11 mouse cellular contexts compared by ENCODE assay signal in the genomic region with DNA sequence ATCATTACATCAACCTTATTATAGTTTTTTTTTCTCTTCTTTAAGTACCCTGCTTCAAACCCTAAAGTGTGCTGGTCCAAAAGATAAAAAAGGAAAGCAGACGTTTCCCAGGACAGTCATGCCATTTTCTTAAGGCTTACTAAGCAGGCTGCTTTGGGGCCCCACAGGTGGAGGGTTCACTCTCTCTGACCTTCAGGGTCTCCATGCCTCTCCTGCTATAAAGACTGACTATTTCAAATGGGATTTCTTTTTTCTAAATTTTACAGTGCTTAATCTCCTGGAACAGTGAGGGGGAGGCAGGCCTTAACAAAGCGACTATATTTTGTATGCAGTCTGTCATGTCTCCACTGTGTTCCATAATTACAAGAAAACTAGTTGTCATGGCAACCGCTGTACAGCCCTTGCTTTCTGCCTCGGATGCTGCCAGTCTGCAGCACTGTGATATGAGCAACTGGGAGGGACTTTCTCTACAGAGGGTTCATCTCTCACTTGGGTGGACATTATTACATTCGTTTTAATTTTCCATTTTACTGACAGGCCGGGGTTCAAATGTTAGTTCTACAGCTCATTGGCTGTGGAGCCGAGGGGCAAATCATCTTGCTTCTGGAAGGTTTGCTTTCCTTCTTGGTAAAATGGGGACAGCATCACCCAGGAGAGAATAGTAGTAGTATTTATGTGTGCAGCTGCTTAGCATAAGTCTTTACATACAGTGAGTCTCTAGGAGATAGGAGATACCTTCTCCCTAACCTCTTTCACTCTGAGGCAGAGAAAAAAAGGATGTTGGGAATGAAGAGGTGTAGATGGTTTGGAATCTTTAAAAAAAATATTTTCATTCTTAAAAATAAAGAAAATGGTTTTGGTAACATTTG. TPM values are rescaled to one million over a fixed set of nuclear protein-coding genes. Genes with fewer than 3 reads are reported as not detected.
DNase-seq lines count a peak whose midpoint lies in the region; ATAC-seq lines count a peak whose summit lies in the region.
"Had no signal": no experiment of that assay in that cellular context is flagged by ENCODE, and none has a peak within 500 bp of the region (broad histone marks: within the 10 kb centered on the region; RNA-seq: fewer than 3 reads in every experiment).

No protein-coding gene starts in this region.

- H3K9me3 ChIP-seq in forebrain, embryonic 11.5 days (ENCODE audit: control insufficient read depth, low read length) = no peaks in the 10 kb centered on the region
- H3K9me3 ChIP-seq in forebrain, embryonic 10.5 days = no peaks in the 10 kb centered on the region
- no peaks in the 10 kb centered on the region for H3K9me3 ChIP-seq in neural tube, embryonic 14.5 days (ENCODE audit: control insufficient read depth, low read length)
- H3K9me3 ChIP-seq: liver, embryonic 12.5 days had no signal

- 57% methylated on average over 7 of the region's 7 CpGs for WGBS in forebrain, embryonic 11.5 days
- WGBS in forebrain, embryonic 10.5 days = 81% methylated on average over 7 of the region's 7 CpGs
- 32% methylated on average over 7 of the region's 7 CpGs for WGBS in neural tube, embryonic 14.5 days

- no peaks in the 10 kb centered on the region for H3K27me3 ChIP-seq in forebrain, embryonic 11.5 days (ENCODE audit: control insufficient read depth, insufficient read depth, low read length)
- no peaks in the 10 kb centered on the region for H3K27me3 ChIP-seq in forebrain, embryonic 10.5 days (ENCODE audit: poor library complexity, severe bottlenecking)
- H3K27me3 ChIP-seq in neural tube, embryonic 14.5 days (ENCODE audit: control insufficient read depth, insufficient read depth, low read length) = no peaks in the 10 kb centered on the region
- H3K27me3 ChIP-seq: liver, embryonic 12.5 days had no signal

- no peak for DNase-seq in forebrain, embryonic 11.5 days (ENCODE audit: low spot score)
- DNase-seq in forebrain, embryonic 10.5 days (ENCODE audit: extremely low spot score, low spot score) = no peak
- DNase-seq in embryo, embryonic 11 days = peak; percentile 67
- peak; percentile 56 to 72 for DNase-seq in layer of hippocampus, adult 8-10 months (ENCODE audit: low spot score in 2 of 2)
- no peak for DNase-seq in spleen, postnatal 14 days (ENCODE audit: low spot score in 2 of 2)
- no peak for DNase-seq in Muller cell, postnatal 12 days (ENCODE audit: inconsistent ontology term)
- DNase-seq in heart, adult 9 months (ENCODE audit: low spot score in 2 of 2) = no peak
- DNase-seq: gastrocnemius, postnatal 36 days had no signal

- no peak overlapping the region for H3K4me2 ChIP-seq in forebrain, embryonic 11.5 days (ENCODE audit: low read depth, low read length, severe bottlenecking)
- H3K4me2 ChIP-seq in neural tube, embryonic 14.5 days (ENCODE audit: low read depth, low read length) = no peak overlapping the region
- H3K4me2 ChIP-seq: liver, embryonic 12.5 days had no signal

- H3K36me3 ChIP-seq in forebrain, embryonic 11.5 days (ENCODE audit: control insufficient read depth, insufficient read depth, low read length) = no peaks in the 10 kb centered on the region
- H3K36me3 ChIP-seq in forebrain, embryonic 10.5 days (replicated peaks) = no peaks in the 10 kb centered on the region
- peaks cover 7% of the 10 kb centered on the region; the same call in 1 of the 2 replicates for H3K36me3 ChIP-seq in neural tube, embryonic 14.5 days (ENCODE audit: control insufficient read depth, insufficient read depth, low read length)
- H3K36me3 ChIP-seq: liver, embryonic 12.5 days had no signal

- ATAC-seq in forebrain, embryonic 11.5 days (replicated peaks; ENCODE audit: low FRiP score) = peak; percentile 90
- peak; percentile 89 for ATAC-seq in neural tube, embryonic 14.5 days (ENCODE audit: low read depth)
- ATAC-seq: intestine, postnatal 0 days; liver, embryonic 12.5 days had no signal

- no peak overlapping the region for H3K4me3 ChIP-seq in forebrain, embryonic 11.5 days (ENCODE audit: low read depth, low read length)
- no peak overlapping the region for H3K4me3 ChIP-seq in forebrain, embryonic 10.5 days
- no peak overlapping the region for H3K4me3 ChIP-seq in neural tube, embryonic 14.5 days (ENCODE audit: low read depth, low read length)
- H3K4me3 ChIP-seq: liver, embryonic 12.5 days had no signal

- H3K27ac ChIP-seq in forebrain, embryonic 11.5 days (ENCODE audit: low read depth, low read length) = peak overlapping the region; percentile 71; the same call in 1 of the 2 replicates
- no peak overlapping the region for H3K27ac ChIP-seq in forebrain, embryonic 10.5 days
- peak overlapping the region; percentile 70 for H3K27ac ChIP-seq in neural tube, embryonic 14.5 days (ENCODE audit: low read depth, low read length)
- H3K27ac ChIP-seq: liver, embryonic 12.5 days had no signal

- H3K9ac ChIP-seq in forebrain, embryonic 11.5 days (ENCODE audit: low read length) = 0 out of 2 replicates have a peak overlapping the region, but pooled peaks have one; percentile 12
- no peak overlapping the region for H3K9ac ChIP-seq in neural tube, embryonic 14.5 days (replicated peaks; ENCODE audit: low read depth, low read length)
- H3K9ac ChIP-seq: liver, embryonic 12.5 days had no signal

- 0 out of 2 replicates have a peak, but pooled peaks cover 2% of the 10 kb centered on the region for H3K4me1 ChIP-seq in forebrain, embryonic 11.5 days (replicated peaks; ENCODE audit: control insufficient read depth, insufficient read depth, low read length)
- H3K4me1 ChIP-seq in forebrain, embryonic 10.5 days = peaks cover 32% of the 10 kb centered on the region
- peaks cover 48% of the 10 kb centered on the region for H3K4me1 ChIP-seq in neural tube, embryonic 14.5 days (ENCODE audit: control insufficient read depth, insufficient read depth, low read length)
- H3K4me1 ChIP-seq: liver, embryonic 12.5 days had no signal

RNA-seq across cellular contexts. Expression of a gene that starts 27.4 kb away (rescaled TPM):
- polyA plus RNA-seq in forebrain, embryonic 11.5 days (2014; fragmentation: Nextera tagmentation; extraction: Ambion mirVana) = 24.9 and 27.1 TPM in 2 replicates
- polyA plus RNA-seq in forebrain, embryonic 10.5 days (2016; fragmentation: Nextera tagmentation; extraction: Ambion mirVana) = 9.8 and 16.1 TPM in 2 replicates
- total RNA-seq in layer of hippocampus, adult 8-10 months (2022) = 100 to 1,000 TPM; 635 to 719 (median 677) TPM
- polyA plus RNA-seq in neural tube, embryonic 14.5 days (2014; fragmentation: Nextera tagmentation; extraction: Ambion mirVana) = 143 and 156 TPM in 2 replicates

Comparison
In these comparisons a context has a peak if more than half of its experiments do, and no peak if none do; other contexts are left out.
1. DNase-seq: peak in embryo, embryonic 11 days (single experiment) and layer of hippocampus, adult 8-10 months (2 of 2); none in forebrain, embryonic 11.5 days (single experiment), forebrain, embryonic 10.5 days (single experiment), spleen, postnatal 14 days (0 of 2), Muller cell, postnatal 12 days (single experiment) and heart, adult 9 months (0 of 2).